Mouse (Mus musculus) neural tube, embryonic 14.5 days (tissue): ENCODE measurements around the gene Kcnip3. TPM values are rescaled to one million over a fixed set of nuclear protein-coding genes. Genes with fewer than 3 reads are reported as not detected.

ENCODE experiments used
- ATAC-seq: fragments of 200-750 bp; cut with Nextera tagmentation; 2 replicates; pipeline ENCODE4 v1.8.0; 2017; ENCODE audit warnings: low read depth, mild to moderate bottlenecking, moderate TSS enrichment, moderate library complexity
- H3K27ac ChIP-seq: fragments of 300-500 bp; sonication (generic); 2 replicates; pipeline ENCODE4 v1.5.1; 2014; ENCODE audit warnings: low read depth, mild to moderate bottlenecking, control low read depth, low read length, moderate library complexity, mixed read lengths
- H3K27me3 ChIP-seq: fragments of 300-500 bp; sonication (generic); 2 replicates; pipeline ENCODE4 v1.6.1; 2014; ENCODE audit warnings: low read length; ENCODE audit not compliant: control insufficient read depth, insufficient read depth
- H3K36me3 ChIP-seq: fragments of 300-500 bp; sonication (generic); 2 replicates; pipeline ENCODE4 v1.6.1; 2014; ENCODE audit warnings: low read length, mixed read lengths; ENCODE audit not compliant: control insufficient read depth, insufficient read depth
- H3K4me1 ChIP-seq: fragments of 300-500 bp; sonication (generic); 2 replicates; pipeline ENCODE4 v1.6.1; 2014; ENCODE audit warnings: low read length; ENCODE audit not compliant: control insufficient read depth, insufficient read depth
- H3K4me2 ChIP-seq: fragments of 300-500 bp; sonication (generic); 2 replicates; pipeline ENCODE4 v1.6.1; 2014; ENCODE audit warnings: mild to moderate bottlenecking, low read depth, low read length, control low read depth
- H3K4me3 ChIP-seq: fragments of 300-500 bp; sonication (generic); 2 replicates; pipeline ENCODE4 v1.5.1; 2014; ENCODE audit warnings: low read depth, low read length, control low read depth, mixed read lengths
- H3K9ac ChIP-seq: fragments of 300-500 bp; sonication (generic); replicated peaks from 2 replicates; pipeline ENCODE4 v1.6.1; 2014; ENCODE audit warnings: low read depth, mild to moderate bottlenecking, control low read depth, low read length, mixed read lengths
- H3K9me3 ChIP-seq: fragments of 300-500 bp; sonication (generic); 2 replicates; pipeline ENCODE4 v1.6.1; 2016; ENCODE audit warnings: low read length; ENCODE audit not compliant: control insufficient read depth
- WGBS: fragments of 180-500 bp; shearing (Covaris S2); extraction: QIAGEN DNeasy Blood & Tissue Kit; methylation state at CpG from one replicate; pipeline ENCODE4 v1.1.7; 2014; 5-methylcytosine and 5-hydroxymethylcytosine counted together
- polyA plus RNA-seq: library from polyadenylated mRNA; unstranded; fragments of >200 nt; fragmentation: Nextera tagmentation; extraction: Ambion mirVana; gene quantifications from 2 replicates; pipeline ENCODE4 v1.2.1, GENCODE M21; 2014

Gene Kcnip3
- polyA plus RNA-seq, 1 experiment from 2014 or later, result 12.6 TPM

DNA sequence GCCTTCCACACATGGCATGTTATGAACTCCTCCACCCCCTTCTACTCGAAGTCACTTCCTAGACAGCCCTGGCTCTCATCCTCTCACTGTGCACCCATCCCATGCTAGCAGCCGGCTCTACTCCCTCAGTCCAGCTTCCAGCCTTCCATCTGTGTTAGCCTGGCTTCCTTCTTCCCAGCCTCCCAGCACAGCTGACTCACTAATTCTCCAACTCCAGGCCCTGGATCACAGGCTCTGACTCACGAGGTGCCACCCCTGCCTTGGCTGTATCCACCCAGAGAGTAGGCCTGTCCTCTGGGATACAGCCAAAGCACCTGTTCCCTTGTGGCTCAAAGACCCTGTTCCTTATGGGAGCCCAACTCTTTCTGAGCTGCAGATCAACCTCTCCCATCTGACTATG lies 15.7 kb upstream of the Kcnip3 start:
- H3K27me3 ChIP-seq, result peaks cover 34% of the 10 kb centered on the region
- no peak for ATAC-seq
- no peak overlapping the region for H3K4me3 ChIP-seq
- H3K36me3 ChIP-seq, result no peaks in the 10 kb centered on the region
- H3K9me3 ChIP-seq, result no peaks in the 10 kb centered on the region
- H3K4me2 ChIP-seq, result no peak overlapping the region
- H3K27ac ChIP-seq, result no peak overlapping the region
- H3K4me1 ChIP-seq, result no peaks in the 10 kb centered on the region
- no peak overlapping the region for H3K9ac ChIP-seq
- 75% methylated on average over 3 of the region's 3 CpGs for WGBS

DNA sequence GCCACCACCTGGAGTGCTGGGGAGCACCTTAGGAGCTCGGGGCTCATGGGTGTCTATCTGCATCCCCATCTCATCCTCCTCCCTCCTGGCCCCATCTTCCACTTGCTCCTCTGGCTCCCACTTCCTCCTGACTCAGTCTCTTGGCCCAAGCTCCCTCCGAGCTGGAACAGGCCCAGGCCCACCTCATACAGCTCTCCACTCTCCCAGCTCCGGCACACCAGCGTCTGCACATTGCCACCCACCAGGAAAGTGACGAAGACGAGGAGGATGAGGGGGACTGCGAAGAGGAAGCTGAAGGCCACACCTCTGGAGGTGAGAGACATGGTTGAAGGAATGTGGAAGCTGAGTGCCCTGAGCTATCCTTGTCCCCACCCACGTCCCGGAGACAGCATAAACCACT lies 13.5 kb upstream of the Kcnip3 start:
- no peak overlapping the region for H3K4me2 ChIP-seq
- H3K36me3 ChIP-seq, result no peaks in the 10 kb centered on the region
- H3K4me1 ChIP-seq, result no peaks in the 10 kb centered on the region
- no peak overlapping the region for H3K27ac ChIP-seq
- WGBS, result 88% methylated on average over 9 of the region's 9 CpGs
- H3K4me3 ChIP-seq, result no peak overlapping the region
- no peak overlapping the region for H3K9ac ChIP-seq
- peaks cover 12% of the 10 kb centered on the region for H3K27me3 ChIP-seq
- ATAC-seq, result no peak
- H3K9me3 ChIP-seq, result no peaks in the 10 kb centered on the region

- Histone ChIP-seq H3K9me3 (no peaks in the 10 kb centered on the region), H3K9ac (no peak overlapping the region), H3K4me1 (no peaks in the 10 kb centered on the region), H3K36me3 (no peaks in the 10 kb centered on the region), H3K4me2 (no peak overlapping the region), H3K27me3 (no peaks in the 10 kb centered on the region), H3K27ac (no peak overlapping the region), H3K4me3 (no peak overlapping the region)
- WGBS, result 12% methylated on average over 9 of the region's 9 CpGs
- ATAC-seq, result no peak
These were observed 10.5 kb upstream of the Kcnip3 start for GRCm38 (mm10) chr2:127532379-127532778.

- no peak for ATAC-seq
- no peak overlapping the region for H3K27ac ChIP-seq
These were observed 9.7 kb upstream of the Kcnip3 start for GRCm38 (mm10) chr2:127531592-127531991.

DNA sequence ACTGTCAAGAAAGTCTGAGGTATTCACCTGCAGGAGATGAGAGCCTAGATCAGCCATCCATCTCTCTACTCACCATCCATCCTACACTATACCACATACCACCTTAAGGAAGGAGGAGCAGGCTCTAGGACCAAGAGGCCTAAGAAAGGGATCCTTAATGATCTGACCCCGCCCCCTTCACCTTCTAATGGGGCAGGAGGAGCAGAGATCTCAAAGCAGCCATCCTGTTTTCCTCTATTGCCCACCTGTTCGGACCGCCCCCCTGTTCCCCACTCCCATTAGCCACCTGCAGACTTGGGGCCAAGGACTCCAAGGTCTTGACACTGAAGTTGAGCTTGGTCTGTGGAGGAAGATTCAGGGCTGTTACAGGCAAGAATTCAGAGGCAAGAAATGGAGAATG lies 8.5 kb upstream of the Kcnip3 start:
- Histone ChIP-seq H3K9me3 (no peaks in the 10 kb centered on the region), H3K4me2 (no peak overlapping the region), H3K27me3 (no peaks in the 10 kb centered on the region), H3K4me1 (no peaks in the 10 kb centered on the region), H3K36me3 (no peaks in the 10 kb centered on the region), H3K9ac (no peak overlapping the region), H3K4me3 (no peak overlapping the region), H3K27ac (no peak overlapping the region)
- WGBS, result 80% methylated on average over 3 of the region's 3 CpGs
- ATAC-seq, result no peak

More at GRCm38 (mm10) chr2:127531592-127531991, 9.7 kb upstream of the Kcnip3 start:
- Histone ChIP-seq H3K4me3 (no peak overlapping the region), H3K4me2 (no peak overlapping the region), H3K9ac (no peak overlapping the region), H3K36me3 (no peaks in the 10 kb centered on the region), H3K9me3 (no peaks in the 10 kb centered on the region), H3K27me3 (no peaks in the 10 kb centered on the region), H3K4me1 (no peaks in the 10 kb centered on the region)
- WGBS, result 88% methylated on average over 2 of the region's 2 CpGs

DNA sequence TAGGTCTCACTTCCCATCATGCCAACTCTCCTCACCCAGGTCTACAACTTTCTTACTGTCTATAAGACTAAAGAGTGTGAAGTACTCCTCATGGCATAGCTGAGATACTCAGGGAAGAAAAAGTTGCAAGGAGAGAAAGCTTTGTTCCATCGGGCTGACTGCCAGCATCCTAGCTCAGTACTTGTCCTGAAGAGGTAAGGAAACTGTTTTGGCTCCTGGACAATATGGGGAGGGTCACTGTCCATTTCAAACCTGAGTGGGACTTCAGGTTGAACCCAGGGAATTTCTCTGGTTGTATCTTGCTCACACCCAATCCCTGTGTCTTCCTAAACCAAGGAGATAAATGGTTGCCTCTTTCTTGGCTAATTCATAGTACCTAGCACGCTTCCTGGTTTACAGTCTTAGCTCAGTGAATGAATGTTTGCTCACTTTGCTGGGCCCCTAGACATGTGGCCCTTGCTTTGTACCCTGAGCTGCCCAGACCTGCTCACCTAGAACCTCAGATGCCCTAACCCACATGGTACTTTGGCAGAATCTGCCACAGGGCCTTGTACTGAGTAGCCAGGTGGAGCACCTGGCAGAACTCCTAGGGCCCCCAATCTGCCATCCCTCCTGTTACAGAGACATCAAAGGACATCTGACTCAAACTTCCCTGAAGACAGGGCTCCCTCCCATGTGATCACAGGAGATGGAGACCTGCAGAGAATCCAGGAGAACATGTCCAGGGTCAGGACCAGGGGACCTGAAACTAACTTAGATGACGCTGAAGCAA lies 3.3 kb upstream of the Kcnip3 start:
- Histone ChIP-seq H3K27me3 (no peaks in the 10 kb centered on the region), H3K4me1 (peaks cover 10% of the 10 kb centered on the region), H3K4me2 (no peak overlapping the region), H3K27ac (no peak overlapping the region), H3K4me3 (no peak overlapping the region), H3K9me3 (no peaks in the 10 kb centered on the region), H3K9ac (no peak overlapping the region), H3K36me3 (no peaks in the 10 kb centered on the region)
- no peak for ATAC-seq
- WGBS, result 89% methylated on average over 3 of the region's 3 CpGs

- Histone ChIP-seq H3K9me3 (no peaks in the 10 kb centered on the region), H3K4me1 (peaks cover 10% of the 10 kb centered on the region), H3K4me2 (no peak overlapping the region), H3K27ac (no peak overlapping the region), H3K4me3 (no peak overlapping the region), H3K9ac (no peak overlapping the region), H3K36me3 (no peaks in the 10 kb centered on the region), H3K27me3 (no peaks in the 10 kb centered on the region)
- no peak for ATAC-seq
- WGBS, result 56% methylated on average over 7 of the region's 7 CpGs
These were observed 2.2 kb upstream of the Kcnip3 start for GRCm38 (mm10) chr2:127523950-127524729.

DNA sequence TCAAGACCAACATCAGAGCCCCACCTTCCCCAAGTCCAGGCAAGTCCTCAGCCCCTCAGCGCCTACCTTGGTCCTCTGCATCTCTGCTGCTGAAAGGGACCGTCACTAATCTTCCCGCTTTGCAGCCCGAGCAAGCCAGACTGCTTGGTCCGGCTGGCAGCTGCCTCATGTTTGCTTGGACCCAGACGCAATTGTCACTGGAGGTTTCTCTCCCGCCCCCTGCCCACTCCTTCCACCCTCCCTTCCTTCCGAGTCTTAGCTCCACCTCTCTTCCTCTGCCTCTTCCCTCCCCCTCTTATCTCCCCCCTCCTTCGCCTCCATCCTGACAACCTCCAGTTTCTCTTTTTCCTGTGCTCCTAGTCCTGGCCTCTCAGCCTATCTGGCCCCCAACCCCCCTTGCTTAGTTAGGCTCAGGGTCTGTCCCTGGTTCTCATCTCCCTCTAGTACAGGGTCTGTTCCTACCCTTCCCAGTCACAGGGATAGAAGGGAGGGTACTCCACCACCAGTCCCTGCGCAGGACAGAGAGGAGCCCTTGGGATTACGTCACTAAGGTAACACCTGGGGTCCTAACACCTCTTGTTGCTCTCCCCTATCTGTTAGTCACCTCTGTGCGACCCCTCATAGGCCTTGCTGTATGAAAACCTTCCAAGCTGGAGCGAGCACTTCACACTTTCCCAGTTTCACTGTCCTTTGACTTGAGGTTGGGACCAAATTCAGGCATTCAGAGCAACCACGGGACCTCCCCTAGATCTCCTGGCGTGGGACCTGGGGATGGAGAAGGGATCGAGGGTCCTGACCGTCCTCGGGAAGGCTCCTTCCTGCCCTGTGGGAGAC lies 505 bp downstream of the Kcnip3 start:
- H3K4me2 ChIP-seq, result peak overlapping the region; percentile 56
- peak; percentile 67 for ATAC-seq
- no peaks in the 10 kb centered on the region for H3K27me3 ChIP-seq
- H3K4me3 ChIP-seq, result peak overlapping the region; percentile 29
- H3K9me3 ChIP-seq, result no peaks in the 10 kb centered on the region
- H3K4me1 ChIP-seq, result peaks cover 10% of the 10 kb centered on the region
- H3K9ac ChIP-seq, result peak overlapping the region; percentile 18
- H3K27ac ChIP-seq, result peak overlapping the region; percentile 35; the same call in 1 of the 2 replicates
- no peaks in the 10 kb centered on the region for H3K36me3 ChIP-seq
- under 1% methylated on average over 18 of the region's 18 CpGs for WGBS
